Mouse (Mus musculus) c-Kit-positive CD71-negative TER-119-negative erythroid progenitor cells, embryonic 14.5 days (primary cell): Measurements from ENCODE around the gene H2-Ob.

Source experiments
- DNase-seq: peaks from one replicate; pipeline ENCODE4 v3.0.0-alpha.2; 2013; ENCODE audit warnings: low read depth

Gene H2-Ob

GRCm38 (mm10) chr17:34285848-34286247 is 47.1 kb downstream of the H2-Ob start:
- DNase-seq = no peak

- DNase-seq = no peak
Observed at GRCm38 (mm10) chr17:34286501-34286900, 47.8 kb downstream of the H2-Ob start.

GRCm38 (mm10) chr17:34286999-34287398 is 48.3 kb downstream of the H2-Ob start:
- no peak for DNase-seq

- peak; percentile 82 for DNase-seq
Observed at GRCm38 (mm10) chr17:34287648-34288047, 48.9 kb downstream of the H2-Ob start, which contains the start of gene H2-Aa. Gene H2-Aa, minus strand, starts transcription at chr17:34287823.

- no peak for DNase-seq
Observed at GRCm38 (mm10) chr17:34288131-34288530, 49.4 kb downstream of the H2-Ob start.

GRCm38 (mm10) chr17:34291609-34292008 is 52.9 kb downstream of the H2-Ob start:
- peak; percentile 87 for DNase-seq

- no peak for DNase-seq
Observed at GRCm38 (mm10) chr17:34292570-34292969, 53.9 kb downstream of the H2-Ob start.

- peak; percentile 52 for DNase-seq
Observed at GRCm38 (mm10) chr17:34293533-34293932, 54.8 kb downstream of the H2-Ob start.

- no peak for DNase-seq
Observed at GRCm38 (mm10) chr17:34294249-34294648, 55.5 kb downstream of the H2-Ob start.

GRCm38 (mm10) chr17:34295307-34295706 is 56.6 kb downstream of the H2-Ob start:
- DNase-seq = no peak

GRCm38 (mm10) chr17:34295891-34296794 is 57.4 kb downstream of the H2-Ob start:
- DNase-seq = peak; percentile 69

- no peak for DNase-seq
Observed at GRCm38 (mm10) chr17:34299356-34299755, 60.7 kb downstream of the H2-Ob start.

GRCm38 (mm10) chr17:34300071-34300470 is 61.4 kb downstream of the H2-Ob start:
- DNase-seq = no peak

- no peak for DNase-seq
Observed at GRCm38 (mm10) chr17:34300691-34301566, 62.2 kb downstream of the H2-Ob start.

GRCm38 (mm10) chr17:34301670-34302190 is 63.0 kb downstream of the H2-Ob start:
- DNase-seq = no peak

- DNase-seq = no peak
Observed at GRCm38 (mm10) chr17:34303789-34304188, 65.1 kb downstream of the H2-Ob start.
